ENCODE assay signal across 8 mouse cellular contexts in genomic region chr3:115541789-115542188, GRCm38 (mm10).
DNase-seq lines count a peak whose midpoint lies in the region; ATAC-seq and TF ChIP-seq lines count a peak whose summit lies in the region.
"Had no signal": no experiment of that assay in that cellular context is flagged by ENCODE, and none has a peak within 500 bp of the region (broad histone marks: within the 10 kb centered on the region; RNA-seq: fewer than 3 reads in every experiment).

No protein-coding gene starts in this region.

- H3K27ac ChIP-seq in liver, adult 2 months (replicated peaks; ENCODE audit: insufficient read depth, low read depth, low read length): no peak overlapping the region
- no peak overlapping the region for H3K27ac ChIP-seq in liver, embryonic 12.5 days
- H3K27ac ChIP-seq: embryonic facial prominence, embryonic 13.5 days had no signal

- DNase-seq in liver, adult 2 months (ENCODE audit: extremely low read depth, low read depth, low spot score): peak; percentile 4
- peak; percentile 57 for DNase-seq in NIH3T3 (ENCODE audit: low read depth)
- DNase-seq in cerebellum, adult 8-10 months: peak; percentile 37
- DNase-seq in right cerebral cortex, adult 2 months (ENCODE audit: low spot score in 2 of 2): peak; percentile 50 to 61
- DNase-seq in gastrocnemius, postnatal 36 days: no peak

- H3K4me1 ChIP-seq in liver, adult 2 months (ENCODE audit: control insufficient read depth, insufficient read depth, low read length): no peaks in the 10 kb centered on the region
- no peaks in the 10 kb centered on the region for H3K4me1 ChIP-seq in liver, embryonic 12.5 days
- H3K4me1 ChIP-seq: embryonic facial prominence, embryonic 13.5 days had no signal

- H3K27me3 ChIP-seq in liver, adult 2 months (ENCODE audit: control insufficient read depth, insufficient read depth, low read length): 0 out of 2 replicates have a peak, but pooled peaks cover 3% of the 10 kb centered on the region
- H3K27me3 ChIP-seq in liver, embryonic 12.5 days (replicated peaks): no peaks in the 10 kb centered on the region
- H3K27me3 ChIP-seq: embryonic facial prominence, embryonic 13.5 days had no signal

- H3K9me3 ChIP-seq in liver, embryonic 12.5 days (replicated peaks): no peaks in the 10 kb centered on the region
- H3K9me3 ChIP-seq: embryonic facial prominence, embryonic 13.5 days had no signal

- H3K4me2 ChIP-seq in liver, embryonic 12.5 days: no peak overlapping the region
- H3K4me2 ChIP-seq: embryonic facial prominence, embryonic 13.5 days had no signal

- H3K36me3 ChIP-seq in liver, adult 2 months (ENCODE audit: control insufficient read depth, insufficient read depth, low read length): no peaks in the 10 kb centered on the region
- H3K36me3 ChIP-seq in liver, embryonic 12.5 days: no peaks in the 10 kb centered on the region
- H3K36me3 ChIP-seq: embryonic facial prominence, embryonic 13.5 days had no signal

- no peak for TF ChIP-seq POLR2A in liver, adult 2 months (IDR thresholded peaks at IDR 0.05; ENCODE audit: extremely low read depth, insufficient read depth, low read length)

- H3K9ac ChIP-seq in liver, adult 2 months (ENCODE audit: low read depth, low read length): no peak overlapping the region
- H3K9ac ChIP-seq in liver, embryonic 12.5 days: no peak overlapping the region
- H3K9ac ChIP-seq: embryonic facial prominence, embryonic 13.5 days had no signal

- no peak for TF ChIP-seq CTCF in liver, adult 2 months (IDR thresholded peaks at IDR 0.05; ENCODE audit: low read depth, low read length)

- intact Hi-C loops in gastrocnemius, postnatal 36 days (cut with DNase I): no loop called here

- WGBS in liver, adult 2 months: 87% methylated on average over 1 of the region's 1 CpGs
- WGBS in liver, embryonic 12.5 days (ENCODE audit: insufficient replicate concordance): 83% methylated on average over 1 of the region's 1 CpGs

- no peak for ATAC-seq in liver, embryonic 12.5 days
- peak; percentile 66 to 68; a peak in 3 of 4 replicates for ATAC-seq in hematopoietic stem cell, adult 5-6 weeks (replicated peaks in 1 of 2; ENCODE audit: insufficient read depth in 1 of 2, low FRiP score in 2 of 2, low TSS enrichment in 1 of 2, low read depth in 1 of 2, poor library complexity in 2 of 2, severe bottlenecking in 2 of 2)

- no peaks in the 10 kb centered on the region for H3K79me2 ChIP-seq in liver, adult 2 months (ENCODE audit: control insufficient read depth, insufficient read depth, low read length)

- H3K4me3 ChIP-seq in liver, adult 2 months (ENCODE audit: insufficient read depth, low read depth, low read length): no peak overlapping the region
- no peak overlapping the region for H3K4me3 ChIP-seq in liver, embryonic 12.5 days
- H3K4me3 ChIP-seq: embryonic facial prominence, embryonic 13.5 days had no signal

Comparison
In these comparisons a context has a peak if more than half of its experiments do, and no peak if none do; other contexts are left out.
1. DNase-seq: peak in liver, adult 2 months (single experiment), NIH3T3 (single experiment), cerebellum, adult 8-10 months (single experiment) and right cerebral cortex, adult 2 months (2 of 2); none in gastrocnemius, postnatal 36 days (0 of 2).